Mouse (Mus musculus): ENCODE results near the gene Aldoc. TPM values are rescaled to one million over a fixed set of nuclear protein-coding genes. Genes with fewer than 3 reads are reported as not detected.

Aldoc gene
- polyA plus RNA-seq, 1 experiment from 2014 or later, result 350 TPM

DNA sequence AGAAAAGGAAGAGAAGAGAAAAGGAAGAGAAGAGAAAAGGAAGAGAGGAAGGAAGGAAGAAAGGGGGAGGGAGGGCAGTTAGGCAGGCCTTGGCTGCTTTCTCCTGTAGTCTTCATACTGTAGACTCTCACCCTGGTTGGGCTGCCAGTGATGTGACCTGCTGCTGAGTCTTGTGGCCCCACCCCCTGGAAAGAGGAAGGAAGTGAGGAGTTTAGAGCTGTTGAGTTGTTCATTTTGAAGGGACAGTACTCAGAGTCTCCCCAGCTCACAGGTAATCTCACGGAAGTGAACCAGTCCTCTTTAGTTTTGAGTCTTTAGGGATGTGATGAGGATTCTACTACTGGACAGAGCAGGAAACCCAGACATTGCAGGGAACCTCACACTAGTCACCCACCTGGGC lies 30.3 kb downstream of the Aldoc start:
- Histone ChIP-seq H3K4me1 (ENCODE audit: control insufficient read depth, insufficient read depth, low read length) (no peaks in the 10 kb centered on the region), H3K9ac (replicated peaks; ENCODE audit: low read depth, low read length) (no peak overlapping the region)
- 89% methylated on average over 1 of the region's 1 CpGs for WGBS

DNA sequence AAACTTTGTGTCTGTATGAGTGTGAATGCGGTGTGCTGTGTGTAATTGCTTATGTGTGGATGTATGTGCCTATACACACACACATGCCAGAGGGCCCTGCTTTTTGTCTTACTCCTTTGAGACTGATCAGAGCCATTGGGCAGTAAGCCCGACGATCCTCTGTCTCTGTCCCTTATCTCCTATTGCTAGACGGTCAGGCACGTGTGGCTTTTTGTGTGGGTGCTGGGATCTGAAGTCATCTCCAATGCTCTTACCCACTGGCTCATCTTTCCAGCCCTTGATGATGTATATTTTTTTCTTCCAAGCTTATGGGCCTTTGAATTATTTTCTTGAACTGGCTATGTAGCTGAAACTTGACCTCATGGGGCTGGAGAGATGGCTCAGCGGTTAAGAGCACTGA lies 32.1 kb downstream of the Aldoc start:
- H3K4me1 ChIP-seq (ENCODE audit: control insufficient read depth, insufficient read depth, low read length), result no peaks in the 10 kb centered on the region
- 86% methylated on average over 6 of the region's 6 CpGs for WGBS
- H3K4me2 ChIP-seq (ENCODE audit: low read depth, low read length), result no peak overlapping the region
- H3K27ac ChIP-seq (ENCODE audit: low read depth, low read length), result no peak overlapping the region
- ATAC-seq (ENCODE audit: low read depth), result no peak
- no peak overlapping the region for H3K4me3 ChIP-seq (ENCODE audit: low read depth, low read length)
- no peaks in the 10 kb centered on the region for H3K27me3 ChIP-seq (ENCODE audit: control insufficient read depth, insufficient read depth, low read length)
- H3K36me3 ChIP-seq (ENCODE audit: control insufficient read depth, insufficient read depth, low read length), result no peaks in the 10 kb centered on the region
- H3K9me3 ChIP-seq (ENCODE audit: control insufficient read depth, low read length), result no peaks in the 10 kb centered on the region
- no peak overlapping the region for H3K9ac ChIP-seq (replicated peaks; ENCODE audit: low read depth, low read length)

More for the DNA sequence above, 30.3 kb downstream of the Aldoc start:
- Histone ChIP-seq H3K4me3 (ENCODE audit: low read depth, low read length) (no peak overlapping the region), H3K9me3 (ENCODE audit: control insufficient read depth, low read length) (no peaks in the 10 kb centered on the region), H3K36me3 (ENCODE audit: control insufficient read depth, insufficient read depth, low read length) (peaks cover 6% of the 10 kb centered on the region; the same call in 1 of the 2 replicates), H3K27me3 (ENCODE audit: control insufficient read depth, insufficient read depth, low read length) (no peaks in the 10 kb centered on the region), H3K4me2 (ENCODE audit: low read depth, low read length) (no peak overlapping the region), H3K27ac (ENCODE audit: low read depth, low read length) (no peak overlapping the region)
- no peak for ATAC-seq (ENCODE audit: low read depth)

DNA sequence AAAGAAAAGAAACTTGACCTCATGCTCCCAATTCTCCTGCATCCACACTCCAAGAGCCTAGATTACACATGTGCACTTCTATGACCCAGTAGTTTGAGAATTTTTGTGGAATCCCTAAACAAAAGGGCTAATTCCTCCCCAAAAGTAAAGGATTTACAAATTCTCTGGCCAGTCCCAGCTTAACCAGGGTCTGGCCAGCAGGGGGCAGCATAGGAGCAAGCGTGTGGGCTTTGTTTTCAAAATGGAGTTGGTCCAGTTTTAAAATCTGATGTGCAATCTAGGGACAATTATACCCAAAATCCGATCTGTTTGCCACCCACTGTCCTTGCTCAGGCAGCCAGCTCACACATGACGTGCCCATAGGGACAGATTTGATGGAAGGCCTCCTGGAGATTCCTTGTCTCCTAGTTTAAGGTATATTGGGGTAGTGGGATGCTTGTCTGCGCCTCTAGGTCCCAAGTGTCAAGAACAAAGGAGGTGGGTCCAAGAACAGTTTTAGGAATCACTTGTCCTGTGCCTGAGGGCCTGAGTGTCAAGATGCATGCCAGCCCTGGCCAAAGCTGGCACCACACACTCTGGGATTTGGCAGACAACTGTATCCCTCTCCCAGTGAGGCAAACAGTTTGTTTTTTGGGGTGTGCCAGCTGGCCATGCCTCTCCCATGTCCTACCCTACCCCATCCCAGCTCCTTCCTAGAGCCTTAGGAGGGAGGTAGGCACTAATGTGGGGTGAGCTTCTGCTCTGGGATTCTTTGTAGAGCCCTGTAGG lies 32.9 kb downstream of the Aldoc start:
- H3K4me3 ChIP-seq (ENCODE audit: low read depth, low read length), result no peak overlapping the region
- no peak overlapping the region for H3K27ac ChIP-seq (ENCODE audit: low read depth, low read length)
- no peaks in the 10 kb centered on the region for H3K4me1 ChIP-seq (ENCODE audit: control insufficient read depth, insufficient read depth, low read length)
- no peak overlapping the region for H3K4me2 ChIP-seq (ENCODE audit: low read depth, low read length)
- no peak for ATAC-seq (ENCODE audit: low read depth)
- WGBS, result 32% methylated on average over 4 of the region's 4 CpGs
- H3K36me3 ChIP-seq (ENCODE audit: control insufficient read depth, insufficient read depth, low read length), result no peaks in the 10 kb centered on the region
- H3K9me3 ChIP-seq (ENCODE audit: control insufficient read depth, low read length), result no peaks in the 10 kb centered on the region
- no peak overlapping the region for H3K9ac ChIP-seq (replicated peaks; ENCODE audit: low read depth, low read length)
- H3K27me3 ChIP-seq (ENCODE audit: control insufficient read depth, insufficient read depth, low read length), result no peaks in the 10 kb centered on the region

DNA sequence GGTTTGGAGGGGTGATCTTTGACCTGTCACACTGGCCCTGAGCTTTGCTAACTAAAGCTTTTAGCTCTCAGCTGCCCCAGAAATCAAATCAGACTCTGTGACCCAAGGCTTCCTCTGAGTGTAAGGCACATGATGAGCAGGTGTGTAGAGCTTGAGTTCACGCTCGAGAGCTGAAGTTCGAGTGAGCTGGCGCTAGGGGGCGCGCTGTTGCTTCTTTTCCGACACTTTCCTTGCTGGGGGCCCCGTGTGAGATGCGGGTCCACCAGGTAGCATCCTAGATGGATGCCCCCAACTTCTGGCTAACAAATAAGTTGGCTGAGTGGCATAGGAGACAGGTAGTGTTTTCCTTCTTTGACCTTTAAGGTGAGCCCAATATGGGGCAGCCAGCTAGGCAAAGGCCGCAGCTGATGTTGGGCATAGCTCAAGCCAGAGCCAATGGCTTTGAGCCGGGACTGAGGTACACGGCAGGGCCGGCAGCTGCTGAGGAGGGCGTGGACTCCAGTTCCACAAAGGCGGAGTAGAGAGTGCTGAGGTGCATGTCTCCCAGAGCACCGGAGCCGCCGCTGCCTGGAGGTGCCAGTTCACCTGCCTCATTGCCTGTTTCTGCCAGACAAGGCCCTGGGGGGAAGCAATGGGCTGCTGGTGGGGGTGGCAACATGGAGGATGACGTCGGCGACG lies 35.7 kb downstream of the Aldoc start:
- no peak for ATAC-seq (ENCODE audit: low read depth)
- Histone ChIP-seq H3K27ac (ENCODE audit: low read depth, low read length) (no peak overlapping the region), H3K27me3 (ENCODE audit: control insufficient read depth, insufficient read depth, low read length) (no peaks in the 10 kb centered on the region), H3K4me3 (ENCODE audit: low read depth, low read length) (no peak overlapping the region), H3K4me2 (ENCODE audit: low read depth, low read length) (no peak overlapping the region), H3K36me3 (ENCODE audit: control insufficient read depth, insufficient read depth, low read length) (no peaks in the 10 kb centered on the region), H3K9me3 (ENCODE audit: control insufficient read depth, low read length) (no peaks in the 10 kb centered on the region), H3K4me1 (ENCODE audit: control insufficient read depth, insufficient read depth, low read length) (no peaks in the 10 kb centered on the region), H3K9ac (replicated peaks; ENCODE audit: low read depth, low read length) (no peak overlapping the region)
- WGBS, result 9% methylated on average over 22 of the region's 22 CpGs

DNA sequence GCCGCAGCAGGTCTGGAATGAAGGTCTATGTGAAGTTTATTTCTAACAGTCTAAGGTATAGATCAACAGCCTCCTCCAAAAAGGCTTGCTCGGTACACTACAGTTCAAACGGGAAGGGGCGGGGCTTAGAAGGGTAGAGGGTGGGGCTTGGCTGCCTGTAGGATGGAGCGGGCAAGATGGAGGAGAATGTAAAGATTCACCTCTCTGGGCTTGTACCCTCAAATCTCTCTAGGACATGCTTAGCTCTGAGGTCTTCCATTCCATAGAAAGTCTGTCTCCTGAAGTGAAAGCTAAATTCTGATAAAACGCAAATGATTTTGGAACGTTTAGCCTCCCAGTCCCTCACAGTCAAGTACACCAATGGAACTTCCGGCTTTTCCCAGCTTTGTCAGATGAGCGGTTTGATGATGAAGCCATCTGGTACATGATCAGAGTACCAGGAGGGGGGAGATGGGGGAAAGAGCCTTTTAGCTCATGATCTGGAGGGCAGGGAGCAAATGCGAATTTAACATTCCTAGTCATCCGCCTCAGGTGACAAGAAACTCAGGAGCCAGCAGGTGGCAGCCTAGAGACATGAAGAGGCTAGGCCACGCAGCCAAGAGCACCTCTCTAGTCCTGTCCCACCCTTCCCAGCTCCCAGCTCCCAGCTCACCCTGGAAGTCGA lies 37.5 kb downstream of the Aldoc start:
- H3K36me3 ChIP-seq (ENCODE audit: control insufficient read depth, insufficient read depth, low read length), result no peaks in the 10 kb centered on the region
- ATAC-seq (ENCODE audit: low read depth), result peak; percentile 70; the same call in 1 of the 2 replicates
- 14% methylated on average over 13 of the region's 13 CpGs for WGBS
- H3K27ac ChIP-seq (ENCODE audit: low read depth, low read length), result no peak overlapping the region
- peak overlapping the region; percentile 20 for H3K4me3 ChIP-seq (ENCODE audit: low read depth, low read length)
- peak overlapping the region; percentile 42; the same call in 1 of the 2 replicates for H3K4me2 ChIP-seq (ENCODE audit: low read depth, low read length)
- no peaks in the 10 kb centered on the region for H3K27me3 ChIP-seq (ENCODE audit: control insufficient read depth, insufficient read depth, low read length)
- H3K9me3 ChIP-seq (ENCODE audit: control insufficient read depth, low read length), result no peaks in the 10 kb centered on the region
- H3K9ac ChIP-seq (replicated peaks; ENCODE audit: low read depth, low read length), result peak overlapping the region; percentile 39; the same call in 1 of the 2 replicates
- H3K4me1 ChIP-seq (ENCODE audit: control insufficient read depth, insufficient read depth, low read length), result no peaks in the 10 kb centered on the region

DNA sequence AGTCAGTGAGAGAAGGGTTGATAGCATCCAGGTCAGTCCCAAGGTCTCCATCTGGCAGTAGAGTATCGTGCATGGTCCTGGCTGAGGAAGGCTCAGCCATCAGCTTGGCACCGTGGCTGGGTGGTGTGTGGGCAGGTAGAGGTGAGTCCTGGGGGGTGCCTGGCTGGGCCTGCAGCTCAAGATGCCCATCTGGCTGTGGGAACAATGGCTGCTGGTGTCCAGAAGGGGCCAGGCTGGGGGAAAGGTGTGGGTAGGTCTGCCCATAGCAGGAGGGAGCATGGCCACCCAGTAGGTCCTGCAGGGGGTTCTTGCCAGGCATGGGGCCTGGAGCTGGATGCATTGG lies 38.0 kb downstream of the Aldoc start:
- ATAC-seq (ENCODE audit: low read depth), result no peak
- Histone ChIP-seq H3K27ac (ENCODE audit: low read depth, low read length) (no peak overlapping the region), H3K9ac (replicated peaks; ENCODE audit: low read depth, low read length) (no peak overlapping the region), H3K27me3 (ENCODE audit: control insufficient read depth, insufficient read depth, low read length) (no peaks in the 10 kb centered on the region), H3K4me3 (ENCODE audit: low read depth, low read length) (no peak overlapping the region), H3K9me3 (ENCODE audit: control insufficient read depth, low read length) (no peaks in the 10 kb centered on the region), H3K4me2 (ENCODE audit: low read depth, low read length) (no peak overlapping the region), H3K4me1 (ENCODE audit: control insufficient read depth, insufficient read depth, low read length) (no peaks in the 10 kb centered on the region), H3K36me3 (ENCODE audit: control insufficient read depth, insufficient read depth, low read length) (no peaks in the 10 kb centered on the region)
- WGBS, result 58% methylated on average over 2 of the region's 2 CpGs

DNA sequence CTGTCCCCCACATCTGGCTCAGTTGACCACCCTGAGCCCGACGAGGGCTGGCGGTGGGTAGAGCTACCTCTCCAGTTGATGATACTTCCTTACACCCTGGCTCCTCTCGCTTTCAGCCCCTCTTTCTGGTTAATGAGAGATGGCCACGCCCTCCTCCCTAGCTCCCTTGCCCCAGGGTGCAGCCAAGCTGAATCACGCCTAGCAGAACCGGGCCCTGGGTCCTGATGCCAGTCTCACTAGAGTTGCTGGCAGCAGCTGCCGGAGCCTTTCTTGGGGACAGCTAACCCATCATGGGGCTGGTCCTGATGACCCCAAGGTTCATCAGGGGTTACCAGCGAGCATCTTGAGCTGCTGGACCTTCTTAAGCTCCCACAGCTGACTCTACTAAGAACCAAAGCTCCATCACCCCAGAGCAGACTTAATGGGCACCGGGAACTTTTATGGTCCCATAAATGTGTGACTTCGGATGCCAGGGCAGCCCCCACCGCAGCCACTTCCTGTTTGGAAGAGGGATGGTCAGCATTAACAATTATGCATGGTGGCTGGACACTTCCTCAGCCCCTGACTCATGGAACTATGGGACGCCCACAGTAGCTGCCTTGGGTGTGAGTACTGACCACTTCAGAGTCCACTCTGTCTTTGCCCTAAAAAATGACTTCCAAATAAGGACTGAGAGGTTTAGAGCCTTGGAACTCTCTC lies 40.7 kb downstream of the Aldoc start:
- Histone ChIP-seq H3K27me3 (ENCODE audit: control insufficient read depth, insufficient read depth, low read length) (no peaks in the 10 kb centered on the region), H3K9ac (replicated peaks; ENCODE audit: low read depth, low read length) (no peak overlapping the region), H3K9me3 (ENCODE audit: control insufficient read depth, low read length) (no peaks in the 10 kb centered on the region), H3K4me3 (ENCODE audit: low read depth, low read length) (no peak overlapping the region), H3K4me1 (ENCODE audit: control insufficient read depth, insufficient read depth, low read length) (no peaks in the 10 kb centered on the region), H3K27ac (ENCODE audit: low read depth, low read length) (no peak overlapping the region), H3K4me2 (ENCODE audit: low read depth, low read length) (no peak overlapping the region), H3K36me3 (ENCODE audit: control insufficient read depth, insufficient read depth, low read length) (no peaks in the 10 kb centered on the region)
- ATAC-seq (ENCODE audit: low read depth), result no peak
- 70% methylated on average over 13 of the region's 13 CpGs for WGBS

DNA sequence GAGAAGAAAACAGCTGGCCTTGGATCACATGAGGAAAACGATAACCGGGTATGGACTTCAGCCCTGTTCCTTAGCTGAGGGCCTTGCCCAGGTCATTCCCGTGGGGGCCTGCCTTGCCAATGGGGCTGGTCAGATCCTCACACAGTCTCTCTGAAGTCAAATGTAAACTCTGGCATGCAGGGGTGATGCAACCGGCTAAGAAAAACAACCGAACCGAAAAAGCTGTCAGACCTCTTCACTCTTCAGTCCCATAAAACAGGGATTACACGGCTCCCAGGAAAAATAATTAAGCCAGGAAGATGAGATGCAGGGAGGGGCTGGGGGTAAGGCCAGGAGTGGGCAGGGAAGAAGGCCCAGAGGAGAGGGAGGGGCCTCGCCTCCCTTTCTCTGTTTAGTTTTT lies 41.3 kb downstream of the Aldoc start:
- no peak for ATAC-seq (ENCODE audit: low read depth)
- H3K9me3 ChIP-seq (ENCODE audit: control insufficient read depth, low read length), result no peaks in the 10 kb centered on the region
- no peak overlapping the region for H3K4me2 ChIP-seq (ENCODE audit: low read depth, low read length)
- no peak overlapping the region for H3K9ac ChIP-seq (replicated peaks; ENCODE audit: low read depth, low read length)
- no peaks in the 10 kb centered on the region for H3K36me3 ChIP-seq (ENCODE audit: control insufficient read depth, insufficient read depth, low read length)
- WGBS, result 70% methylated on average over 8 of the region's 8 CpGs
- H3K27me3 ChIP-seq (ENCODE audit: control insufficient read depth, insufficient read depth, low read length), result no peaks in the 10 kb centered on the region
- H3K4me1 ChIP-seq (ENCODE audit: control insufficient read depth, insufficient read depth, low read length), result no peaks in the 10 kb centered on the region
- no peak overlapping the region for H3K4me3 ChIP-seq (ENCODE audit: low read depth, low read length)
- H3K27ac ChIP-seq (ENCODE audit: low read depth, low read length), result no peak overlapping the region

Measured in neural tube, embryonic 14.5 days (tissue).